Mouse (Mus musculus) naive thymus-derived CD4-positive, alpha-beta T cell, adult 2 months (primary cell): ENCODE measurements around the gene Mbd5.
"Not testable (repeated sequence)": the region's sequence is repeated elsewhere in the genome, so short reads cannot be mapped to it uniquely, and the experiment has no call there.

Experiments
- DNase-seq: peaks from one replicate; pipeline ENCODE4 v3.0.0-alpha.2; 2011; ENCODE audit warnings: low read depth

Gene Mbd5

GRCm38 (mm10) chr2:49169766-49170165 is 220.5 kb downstream of the Mbd5 start:
- DNase-seq: no peak

DNA sequence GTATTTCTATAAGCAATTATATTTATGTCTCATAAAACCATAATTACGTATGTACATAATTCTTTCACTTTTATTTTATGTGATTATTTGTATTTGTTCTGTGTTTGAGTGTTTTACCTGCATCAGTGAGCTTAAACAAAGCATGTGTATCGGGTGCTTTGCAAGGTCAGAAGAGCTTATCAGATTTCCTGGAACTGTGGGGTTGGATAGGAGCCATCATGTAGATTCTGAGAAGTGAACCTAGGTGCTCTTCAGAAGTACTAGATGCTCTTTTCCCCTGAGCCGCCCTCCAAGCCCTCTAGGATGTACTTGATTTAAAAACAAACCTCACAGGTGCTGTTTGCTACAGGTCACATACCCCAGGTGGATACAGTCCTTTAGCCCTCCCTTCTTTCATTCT is 227.7 kb downstream of the Mbd5 start:
- no peak for DNase-seq

DNA sequence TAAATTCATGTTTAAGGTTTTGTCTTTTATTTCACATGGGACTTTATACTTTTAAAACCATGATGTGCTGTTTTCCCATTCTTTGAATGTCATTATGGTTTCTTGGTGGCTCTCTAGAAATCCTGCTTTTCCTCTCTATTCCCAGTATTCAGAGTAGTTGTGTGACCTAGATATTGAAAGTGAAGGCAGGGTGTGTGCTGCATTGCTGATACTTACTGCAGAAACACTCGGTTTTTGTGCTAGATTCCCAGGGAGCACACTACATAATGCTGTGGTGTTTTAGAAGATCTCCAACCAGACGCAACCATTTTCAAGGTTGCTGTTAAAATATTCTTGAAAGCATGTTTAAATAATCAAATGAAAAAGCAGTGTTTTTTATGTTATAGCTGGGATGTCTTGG is 241.7 kb downstream of the Mbd5 start:
- DNase-seq: no peak

DNA sequence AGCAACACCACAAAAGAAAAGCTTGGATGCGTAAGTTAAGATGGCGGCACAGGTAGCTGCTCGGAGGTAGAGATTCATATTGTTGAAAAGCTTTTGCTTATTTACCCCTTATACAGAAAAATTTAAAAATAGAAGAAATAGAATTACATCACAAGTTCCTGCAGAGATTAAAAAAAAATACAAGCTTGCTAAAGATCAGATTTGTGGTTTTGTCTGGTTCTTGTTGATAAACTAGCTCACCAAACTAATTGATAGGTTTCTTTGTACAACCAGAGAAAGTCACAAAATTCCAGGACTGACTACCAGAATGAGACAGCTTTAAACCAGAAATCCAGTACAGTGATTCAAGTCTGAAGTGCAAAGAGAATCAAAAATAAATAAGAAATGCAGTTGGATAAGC is 242.4 kb downstream of the Mbd5 start:
- no peak for DNase-seq

- no peak for DNase-seq
Observed at GRCm38 (mm10) chr2:49204081-49204480, 254.8 kb downstream of the Mbd5 start.

GRCm38 (mm10) chr2:49205692-49206091 is 256.4 kb downstream of the Mbd5 start:
- not testable (repeated sequence) for DNase-seq

- no peak for DNase-seq
Observed at GRCm38 (mm10) chr2:49209349-49209748, 260.0 kb downstream of the Mbd5 start.

- DNase-seq: no peak
Observed at GRCm38 (mm10) chr2:49210408-49210807, 261.1 kb downstream of the Mbd5 start.

DNA sequence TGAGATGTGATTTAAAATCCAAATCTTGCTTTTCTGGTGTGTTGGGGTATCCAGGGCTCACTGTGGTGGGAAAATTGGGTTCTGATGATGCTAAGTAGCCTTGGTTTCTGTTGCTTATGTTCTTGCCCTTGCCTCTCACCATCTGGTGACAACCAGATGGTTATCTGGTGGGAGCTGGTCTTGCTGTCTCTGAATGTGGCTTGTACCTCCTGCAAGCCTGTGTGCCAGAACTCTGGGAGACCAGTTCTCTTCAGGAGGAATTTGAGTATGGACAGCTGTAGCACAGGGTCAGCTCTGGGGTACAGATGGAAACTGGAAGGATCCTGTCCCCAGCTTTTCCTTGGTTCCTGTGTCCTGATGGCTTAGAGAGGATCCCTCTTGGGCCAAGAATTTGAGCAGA is 280.4 kb downstream of the Mbd5 start:
- DNase-seq: no peak

GRCm38 (mm10) chr2:49234064-49234463 is 284.8 kb downstream of the Mbd5 start:
- DNase-seq: no peak

- DNase-seq: no peak
Observed at GRCm38 (mm10) chr2:49241715-49242114, 292.4 kb downstream of the Mbd5 start.

- no peak for DNase-seq
Observed at GRCm38 (mm10) chr2:49264092-49264491, 314.8 kb downstream of the Mbd5 start.

DNA sequence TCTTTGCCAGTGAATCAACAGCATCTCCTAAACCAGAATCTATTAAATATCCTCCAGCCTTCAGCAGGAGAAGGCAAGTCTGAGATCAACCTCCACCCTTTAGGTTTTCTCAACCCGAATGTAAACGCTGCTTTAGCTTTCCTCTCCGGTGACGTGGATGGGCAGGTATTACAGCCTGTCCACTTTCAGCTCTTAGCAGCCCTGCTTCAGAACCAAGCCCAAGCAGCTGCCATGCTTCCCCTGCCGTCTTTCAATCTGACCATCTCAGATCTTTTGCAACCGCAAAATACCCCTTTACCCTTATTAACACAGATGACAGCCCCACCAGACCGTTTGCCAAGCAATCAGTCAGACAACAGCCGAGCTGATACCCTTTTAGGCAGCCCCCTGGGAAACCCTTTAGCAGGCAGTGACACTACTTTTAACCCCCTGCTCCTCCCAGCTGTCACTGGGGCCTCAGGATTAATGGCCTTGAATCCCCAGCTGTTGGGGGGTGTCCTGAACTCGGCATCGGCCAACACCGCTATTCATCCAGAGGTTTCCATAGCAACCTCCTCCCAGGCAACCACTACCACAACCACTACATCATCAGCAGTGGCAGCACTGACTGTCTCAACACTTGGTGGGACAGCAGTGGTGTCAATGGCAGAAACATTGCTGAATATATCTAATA is 323.1 kb downstream of the Mbd5 start:
- DNase-seq: no peak

- no peak for DNase-seq
Observed at GRCm38 (mm10) chr2:49276017-49276722, 326.9 kb downstream of the Mbd5 start.

DNA sequence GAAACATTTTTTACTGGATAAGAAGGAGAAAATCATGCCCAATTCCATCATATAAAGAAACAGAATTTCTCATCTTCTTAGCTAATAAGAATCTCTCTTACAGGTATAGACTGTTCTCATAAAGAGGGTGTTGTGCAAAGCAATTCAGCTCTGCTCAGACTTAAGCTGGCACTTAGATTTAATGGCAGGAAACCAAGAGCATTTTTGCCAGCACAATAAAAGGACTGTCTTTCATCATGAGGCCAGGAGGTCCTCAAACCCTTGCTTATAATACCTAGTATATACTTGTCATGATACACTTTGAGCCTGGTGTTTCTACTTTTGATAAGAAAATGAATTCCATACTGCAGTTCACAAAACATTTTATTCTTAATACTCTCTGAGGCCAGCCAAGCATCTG is 331.2 kb downstream of the Mbd5 start:
- DNase-seq: no peak

- DNase-seq: no peak
Observed at GRCm38 (mm10) chr2:49283583-49283982, 334.3 kb downstream of the Mbd5 start.

- no peak for DNase-seq
Observed at GRCm38 (mm10) chr2:49286965-49287364, 337.7 kb downstream of the Mbd5 start.

DNA sequence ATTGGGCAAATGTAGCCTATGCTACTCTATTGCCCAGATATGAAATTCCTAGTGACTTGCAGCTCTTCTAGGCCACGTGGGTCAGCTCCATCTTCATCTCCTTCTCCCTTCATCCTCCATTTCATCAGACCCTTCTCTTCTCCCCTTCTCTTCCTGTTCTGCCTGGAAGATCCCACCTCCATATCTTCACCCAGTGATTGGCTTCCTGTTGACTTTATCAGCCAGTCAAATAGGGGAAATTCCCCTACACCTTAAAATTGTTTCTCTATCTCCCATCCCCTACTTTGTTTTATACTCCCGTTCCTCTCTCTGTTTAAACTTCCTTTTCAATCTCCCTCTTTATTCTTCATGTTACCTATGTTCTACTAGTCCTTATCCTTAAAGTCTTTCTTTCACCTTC is 342.4 kb downstream of the Mbd5 start:
- no peak for DNase-seq

- DNase-seq: peak; percentile 89
Observed at GRCm38 (mm10) chr2:49312629-49313447, 363.5 kb downstream of the Mbd5 start.

GRCm38 (mm10) chr2:49333594-49333993 is 384.3 kb downstream of the Mbd5 start:
- DNase-seq: no peak

DNA sequence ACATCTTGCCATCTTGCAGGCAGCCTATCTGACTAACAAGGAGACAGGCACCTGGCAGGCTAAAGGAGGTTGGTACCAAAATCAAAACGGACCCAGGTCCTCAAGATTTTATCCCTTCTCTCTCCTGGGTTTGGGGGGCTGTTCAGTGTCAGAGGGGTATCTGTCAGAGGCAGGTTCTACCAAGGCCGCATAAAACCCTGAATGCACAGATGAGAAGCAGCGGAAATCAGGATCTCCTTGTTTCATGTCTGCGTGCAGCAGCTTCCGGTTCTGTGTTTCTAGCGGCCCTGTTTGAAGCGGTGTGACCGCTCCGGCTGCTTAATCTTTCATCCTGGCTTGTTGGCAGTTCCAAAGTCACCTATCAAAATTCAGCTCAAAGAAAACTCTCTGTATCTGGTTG is 386.0 kb downstream of the Mbd5 start:
- no peak for DNase-seq

DNA sequence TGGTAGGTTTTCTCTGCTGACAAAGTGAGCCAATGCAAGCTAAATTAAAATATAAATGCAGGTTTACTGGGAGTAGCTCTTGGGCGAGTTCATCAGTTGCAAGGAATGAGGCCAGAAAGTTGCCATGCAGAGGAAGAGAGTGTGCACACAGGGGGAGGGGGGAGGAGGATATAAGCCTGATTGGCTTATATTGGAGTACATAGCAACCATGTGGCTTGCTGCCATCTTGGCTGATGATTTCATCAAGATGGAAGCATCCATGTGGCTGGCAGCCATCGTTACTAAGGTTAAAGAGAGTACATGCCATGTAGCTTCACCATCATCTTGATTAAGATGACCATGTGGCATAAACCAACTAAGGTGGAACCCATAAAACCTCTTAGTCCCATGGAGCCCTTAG is 395.0 kb downstream of the Mbd5 start:
- no peak for DNase-seq

- no peak for DNase-seq
Observed at GRCm38 (mm10) chr2:49345786-49346185, 396.5 kb downstream of the Mbd5 start.
